Mouse (Mus musculus) brain, embryonic 14.5 days (tissue): ENCODE measurements at regions not wholly inside any gene's neighbourhood (a gene's known extent, or its start where the extent isn't known, plus 50 kb on each side); places are given as distances from the start of the nearest gene placed in this dataset.

Experiments used
- DNase-seq: peaks from one replicate; pipeline ENCODE4 v3.0.0-alpha.2; 2011; ENCODE audit warnings: low read depth
- CTCF ChIP-seq: fragments of 200-500 bp; IDR thresholded peaks from 2 replicates; pipeline ENCODE4 v1.5.1; 2012; ENCODE audit warnings: inconsistent platforms, mild to moderate bottlenecking, moderate library complexity, borderline replicate concordance; ENCODE audit not compliant: insufficient read depth, insufficient read length; ENCODE audit errors: extremely low read depth
- POLR2A ChIP-seq: fragments of 200-500 bp; IDR thresholded peaks from 2 replicates; pipeline ENCODE4 v1.6.1; 2012; ENCODE audit warnings: mild to moderate bottlenecking, inconsistent platforms, borderline replicate concordance; ENCODE audit not compliant: poor library complexity, insufficient read depth, insufficient read length, severe bottlenecking; ENCODE audit errors: extremely low read depth

- TF ChIP-seq CTCF: no peak
- no peak for TF ChIP-seq POLR2A
- DNase-seq: no peak
These were observed 1296.3 kb upstream of the Ppp6c start for GRCm38 (mm10) chr2:40522536-40522935.

DNA sequence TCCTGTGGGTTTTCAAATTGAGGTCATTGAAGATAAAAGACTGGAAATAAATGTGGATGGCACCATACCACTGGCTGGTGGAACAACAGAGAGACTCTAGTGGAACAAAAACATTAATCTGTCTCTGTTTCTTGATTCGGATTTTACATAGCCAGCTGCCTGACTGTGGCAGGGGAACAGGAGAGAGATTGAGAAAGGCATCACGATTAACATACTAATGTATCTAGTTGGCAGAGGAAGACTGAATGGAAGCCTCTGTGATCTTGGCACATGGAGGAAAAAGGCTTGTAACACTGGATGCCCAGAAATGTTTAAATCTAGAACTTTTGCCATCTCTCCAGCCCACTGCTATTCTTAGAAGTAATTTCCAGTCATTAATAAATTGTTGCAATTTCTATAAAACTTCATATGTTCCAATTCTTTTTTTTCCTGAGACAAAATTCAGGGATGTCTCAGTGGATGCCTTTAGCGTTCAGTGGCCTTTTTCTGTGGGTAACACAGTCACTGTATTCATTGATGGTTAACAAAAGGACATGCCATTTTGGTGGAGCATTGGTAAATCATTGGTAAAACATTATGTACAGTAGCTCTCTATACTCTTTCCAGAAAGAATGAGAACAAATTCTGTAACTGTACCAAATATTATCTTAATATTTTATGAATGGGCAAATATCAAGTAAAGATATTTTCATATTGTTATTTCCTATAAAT, 1284.5 kb upstream of the Ppp6c start:
- TF ChIP-seq CTCF: no peak
- TF ChIP-seq POLR2A: no peak
- DNase-seq: peak; percentile 75

GRCm38 (mm10) chr2:40478747-40479662, 1252.8 kb upstream of the Ppp6c start:
- DNase-seq: peak; percentile 92
- TF ChIP-seq CTCF (no peak), POLR2A (no peak)

DNA sequence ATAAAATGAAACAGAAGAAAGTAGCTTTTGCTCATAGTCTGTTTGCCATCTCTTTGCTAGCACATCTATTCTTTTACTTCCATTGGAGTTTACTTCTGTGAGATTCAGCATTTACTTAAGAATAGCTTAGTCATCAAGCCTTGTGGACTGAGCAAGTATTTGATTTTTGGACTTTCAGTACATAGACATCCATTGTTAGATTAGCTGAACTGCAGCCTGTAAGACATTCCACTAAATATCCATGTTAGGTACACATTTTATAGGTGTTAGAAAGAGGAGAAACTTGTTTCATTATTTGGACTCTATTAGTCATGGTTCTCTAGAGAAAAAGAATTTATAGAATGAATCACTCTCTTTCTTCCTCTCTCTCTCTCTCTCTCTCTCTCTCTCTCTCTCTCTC, 1251.2 kb upstream of the Ppp6c start:
- TF ChIP-seq CTCF: no peak
- no peak for TF ChIP-seq POLR2A
- DNase-seq: no peak

DNA sequence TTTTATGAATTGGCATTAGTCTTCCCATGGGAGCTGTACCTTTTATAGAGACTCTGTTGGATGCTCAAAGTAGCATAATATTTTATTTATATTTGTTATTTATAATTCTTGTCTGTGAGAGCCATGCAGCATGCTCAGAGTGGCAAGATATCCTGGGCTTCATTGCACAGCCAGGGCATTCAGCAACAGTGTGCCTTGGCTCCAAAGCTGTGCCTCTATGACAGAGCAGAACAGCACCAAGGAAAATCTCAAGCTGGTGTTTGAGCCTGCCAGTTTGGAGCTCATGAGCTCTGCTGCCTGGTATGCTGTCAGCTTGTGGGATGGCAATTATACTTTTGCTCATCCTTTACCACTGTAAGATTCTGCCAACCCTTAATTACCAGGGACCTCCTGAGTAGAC, 1230.1 kb upstream of the Ppp6c start:
- peak; percentile 7 for DNase-seq
- no peak for TF ChIP-seq POLR2A
- no peak for TF ChIP-seq CTCF

GRCm38 (mm10) chr2:40432821-40433490, 1206.7 kb upstream of the Ppp6c start:
- DNase-seq: peak; percentile 2
- TF ChIP-seq CTCF (no peak), POLR2A (no peak)

DNA sequence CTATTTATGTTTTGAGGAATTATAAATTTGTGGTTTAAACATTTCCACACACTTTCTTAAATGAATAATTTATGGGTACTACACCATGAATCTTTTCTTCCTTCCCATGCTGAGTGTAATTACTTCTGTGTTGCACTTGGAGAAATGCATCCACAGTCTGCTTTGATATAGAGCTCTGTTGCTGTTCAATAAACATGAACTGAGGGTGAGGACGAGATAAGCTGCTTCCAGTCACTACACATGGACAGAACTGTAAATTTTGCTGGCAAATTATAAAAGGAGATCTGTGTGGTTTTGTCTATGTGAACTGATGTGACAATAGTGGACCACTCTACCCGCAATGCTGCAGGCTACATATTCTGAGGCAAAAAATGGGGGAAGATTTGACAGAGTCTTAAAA, 1205.1 kb upstream of the Ppp6c start:
- peak; percentile 51 for DNase-seq
- TF ChIP-seq CTCF: no peak
- no peak for TF ChIP-seq POLR2A

- DNase-seq: peak; percentile 50
- TF ChIP-seq POLR2A (no peak), CTCF (no peak)
These were observed 1176.2 kb upstream of the Ppp6c start for GRCm38 (mm10) chr2:40402418-40402817.
